Mouse (Mus musculus) liver, postnatal 0 days (tissue): ENCODE measurements around the gene Sprr2d.

Experiments used
- CTCF ChIP-seq: sonication (generic); IDR thresholded peaks from 2 replicates; pipeline ENCODE4 v1.5.1; 2016; ENCODE audit warnings: antibody characterized with exemption, low read depth
- EP300 ChIP-seq: IDR thresholded peaks from 2 replicates; pipeline ENCODE4 v1.6.1; 2016; ENCODE audit warnings: antibody characterized with exemption, low read depth, mild to moderate bottlenecking

DNA sequence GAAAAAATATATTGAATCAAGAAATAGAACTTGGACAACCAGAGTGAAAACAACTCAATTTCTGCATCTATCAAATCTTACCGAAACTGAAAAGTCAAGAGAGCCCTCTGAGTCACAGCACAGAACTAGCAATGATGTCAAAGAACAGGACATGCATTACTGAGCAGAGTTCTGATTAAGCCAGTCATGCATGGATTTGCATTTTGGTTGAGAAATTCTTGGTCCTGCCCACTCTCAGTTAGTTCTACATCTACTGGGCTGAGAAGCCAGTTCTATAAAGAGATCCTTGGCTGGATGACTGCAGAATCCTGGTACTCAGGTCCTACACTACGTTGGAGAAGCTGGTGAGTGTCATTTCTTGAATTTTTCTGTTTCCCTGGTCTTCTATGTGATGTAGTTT, 34.7 kb downstream of the Sprr2d start:
- no peak for TF ChIP-seq CTCF
- TF ChIP-seq EP300 = no peak
